Mouse (Mus musculus): ENCODE measurements at regions not wholly inside any gene's neighbourhood (a gene's known extent, or its start where the extent isn't known, plus 50 kb on each side); places are given as distances from the start of the nearest gene placed in this dataset.

GRCm38 (mm10) chr12:13769696-13770095 is 382.2 kb downstream of the Fam84a start:
- TF ChIP-seq POLR2A (IDR thresholded peaks at IDR 0.05; ENCODE audit: extremely low read depth, insufficient read depth, low read length) (no peak), CTCF (IDR thresholded peaks at IDR 0.05; ENCODE audit: extremely low read depth, insufficient read depth, low read length) (no peak)

All from cortical plate, adult 2 months (tissue).